Mouse (Mus musculus) myocyte (in vitro differentiated cells): Measurements from ENCODE around the gene Ctcf.

Experiments
- POLR2A ChIP-seq: IDR thresholded peaks from one replicate; pipeline ENCODE4 v1.6.1; 2011; ENCODE audit warnings: low read depth, mild to moderate bottlenecking, control low read depth, moderate library complexity; ENCODE audit not compliant: insufficient read length
- POLR2AphosphoS2 ChIP-seq: IDR thresholded peaks from one replicate; pipeline ENCODE4 v1.6.1; 2011; ENCODE audit warnings: low read depth, control low read depth; ENCODE audit not compliant: insufficient read length

DNA sequence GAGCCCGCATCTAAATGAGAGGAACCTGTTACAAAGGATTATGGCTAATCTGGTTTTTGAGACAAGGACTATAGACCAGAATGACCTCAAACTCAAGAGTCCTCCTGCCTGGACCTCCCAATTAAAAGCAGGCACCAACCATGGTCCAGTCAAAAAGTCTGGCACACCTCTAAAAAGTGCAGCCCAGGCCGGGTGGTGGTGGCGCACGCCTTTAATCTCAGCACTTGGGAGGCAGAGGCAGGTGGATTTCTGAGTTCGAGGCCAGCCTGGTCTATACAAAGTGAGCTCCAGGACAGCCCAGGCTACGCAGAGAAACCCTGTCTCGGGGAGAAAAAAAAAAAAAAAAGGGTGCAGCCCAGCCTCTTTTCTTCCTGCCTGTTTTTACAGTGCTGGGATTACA lies 49.0 kb downstream of the Ctcf start:
- no peak for TF ChIP-seq POLR2A
- no peak for TF ChIP-seq POLR2AphosphoS2
